Mouse (Mus musculus): ENCODE data around the gene Porcn. TPM values are rescaled to one million over a fixed set of nuclear protein-coding genes. Genes with fewer than 3 reads are reported as not detected.
A peak's percentile ranks its signal among the peaks of the same experiment; 100 is the strongest.

Porcn gene
- total RNA-seq, 2 experiments from 2014 or later: 102 to 113 TPM

DNA sequence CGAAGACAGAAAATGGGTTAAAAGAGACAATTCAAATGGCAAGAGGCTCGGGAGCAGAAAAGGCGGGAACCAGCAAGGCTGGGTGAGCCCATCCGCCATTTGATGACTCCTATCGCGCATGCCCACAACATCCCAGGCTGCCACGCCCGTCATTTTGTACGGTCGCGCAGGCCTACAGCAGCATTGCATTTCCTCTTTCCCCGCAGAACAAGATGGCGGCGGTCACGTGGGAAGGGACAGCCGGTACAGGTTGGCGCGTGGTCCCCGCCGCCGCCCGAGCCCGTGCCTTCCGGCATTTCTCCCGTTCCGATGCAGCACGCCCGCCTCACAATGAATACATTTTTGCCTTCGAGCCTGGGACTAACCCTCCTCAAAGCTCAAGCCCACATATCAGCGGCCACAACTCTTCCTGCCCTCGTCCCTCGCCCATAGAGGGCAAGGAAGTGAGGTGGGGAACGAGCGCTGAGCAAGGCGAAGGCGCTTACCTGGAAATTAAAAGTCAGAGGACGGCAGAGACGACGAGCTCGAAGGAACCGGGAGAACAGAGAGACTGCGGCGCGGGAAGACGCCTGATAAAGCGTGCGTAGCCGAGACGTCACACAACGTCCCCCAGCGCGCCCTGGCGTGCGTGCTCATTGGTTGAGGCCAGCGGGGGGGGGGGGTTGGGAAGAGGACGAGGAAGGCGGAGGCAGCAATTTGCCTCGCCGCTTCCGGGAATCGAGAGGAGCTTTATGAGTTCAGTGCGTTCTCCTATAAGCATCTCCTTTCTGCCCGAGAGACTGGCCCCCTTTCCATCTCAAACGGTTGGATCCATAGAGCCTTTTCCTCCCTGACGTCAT lies 61.0 kb downstream of the Porcn start, which contains the start of gene Rbm3:
TSS of gene Rbm3 (minus strand) at position 728 of the 839 bp plus-strand sequence.
- TF ChIP-seq CTCF (conservative IDR thresholded peaks at IDR 0.05): no peak
- peak; percentile 79 to 86 for DNase-seq (ENCODE audit: low spot score in 2 of 2)
- H3K27ac ChIP-seq: peak within 1 kb of the TSS; percentile 99

More for the DNA sequence above, 61.0 kb downstream of the Porcn start, which contains the start of gene Rbm3:
- H3K4me3 ChIP-seq: peak within 1 kb of the TSS; percentile 82

Other genes with a start within 250 kb of the Porcn start
- not detected for gene Gata1, start 228.5 kb downstream of the Porcn start, total RNA-seq (2021)
- gene Glod5, start 188.0 kb downstream of the Porcn start, total RNA-seq (2021): under 1 TPM in 1 of 2 experiments, not detected in 1; 0.59 TPM
- 10 to 100 TPM; 20.2 to 20.3 TPM for gene Suv39h1, start 131.8 kb downstream of the Porcn start, total RNA-seq (2021)
- gene Was, start 116.0 kb downstream of the Porcn start, total RNA-seq (2021): 1 to 10 TPM in 1 of 2 experiments, under 1 TPM in 1; 0.98 to 2.0 TPM
- 100 to 1,000 TPM; 208 to 235 TPM for gene Wdr13, start 73.6 kb downstream of the Porcn start, total RNA-seq (2021)
- gene Rbm3, start 60.6 kb downstream of the Porcn start, total RNA-seq (2021): 100 to 1,000 TPM; 111 to 133 TPM
- 10 to 100 TPM; 13.5 to 13.6 TPM for gene Tbc1d25, start 30.3 kb downstream of the Porcn start, total RNA-seq (2021)
- gene Ebp, start 13.0 kb downstream of the Porcn start, total RNA-seq (2021): 10 to 100 TPM; 28.5 to 32.5 TPM
- gene Ftsj1, start 45.9 kb upstream of the Porcn start, total RNA-seq (2021): 10 to 100 TPM; 24.2 to 27.0 TPM
- gene Slc38a5, start 64.6 kb upstream of the Porcn start, total RNA-seq (2021): 1 to 10 TPM; 5.0 to 7.6 TPM
- not detected for gene Ssxb10, start 120.9 kb upstream of the Porcn start, total RNA-seq (2021)
- gene Ssxb9, start 160.5 kb upstream of the Porcn start, total RNA-seq (2021): not detected
- not detected for gene Ssxb1, start 206.8 kb upstream of the Porcn start, total RNA-seq (2021)

Data from layer of hippocampus, adult 2 months (tissue).